ENCODE assay signal across 15 mouse cellular contexts in the genomic region with DNA sequence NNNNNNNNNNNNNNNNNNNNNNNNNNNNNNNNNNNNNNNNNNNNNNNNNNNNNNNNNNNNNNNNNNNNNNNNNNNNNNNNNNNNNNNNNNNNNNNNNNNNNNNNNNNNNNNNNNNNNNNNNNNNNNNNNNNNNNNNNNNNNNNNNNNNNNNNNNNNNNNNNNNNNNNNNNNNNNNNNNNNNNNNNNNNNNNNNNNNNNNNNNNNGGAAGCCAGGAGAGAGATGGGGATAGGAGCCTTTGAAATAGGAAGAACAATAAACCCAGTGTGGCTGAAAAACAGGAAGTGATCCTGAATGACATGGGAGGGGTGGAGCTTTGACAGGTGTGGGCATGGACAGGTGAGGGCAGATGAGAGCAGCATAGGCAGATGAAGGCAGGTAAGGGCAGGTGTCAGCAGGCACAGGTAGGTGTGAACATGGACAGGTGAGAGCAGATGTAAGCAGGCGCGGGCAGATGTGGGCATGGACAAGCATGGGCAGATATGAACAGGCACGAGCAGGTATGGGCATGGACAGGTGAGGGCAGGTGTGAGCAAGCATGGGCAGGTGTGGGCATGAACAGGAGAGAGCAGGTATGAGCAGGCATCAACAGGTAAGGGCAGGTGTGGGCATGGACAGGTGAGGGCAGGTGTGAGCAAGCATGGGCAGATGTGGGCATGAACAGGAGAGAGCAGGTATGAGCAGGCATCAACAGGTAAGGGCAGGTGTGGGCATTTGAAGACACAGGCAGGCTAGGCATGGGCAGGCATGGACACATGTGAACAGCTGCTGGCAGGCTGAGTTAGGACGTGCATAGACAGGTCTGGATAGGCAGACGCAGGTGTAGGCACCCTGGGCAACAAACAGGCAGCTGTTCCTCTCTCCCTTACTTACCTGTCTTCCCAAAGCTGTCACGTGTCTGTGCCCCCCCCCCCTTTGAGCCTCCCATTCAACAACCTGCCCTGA.
DNase-seq lines count a peak whose midpoint lies in the region; ATAC-seq and TF ChIP-seq lines count a peak whose summit lies in the region.
"Had no signal": no experiment of that assay in that cellular context is flagged by ENCODE, and none has a peak within 500 bp of the region (broad histone marks: within the 10 kb centered on the region; RNA-seq: fewer than 3 reads in every experiment).

No protein-coding gene starts in this region.

- peaks cover 43% of the 10 kb centered on the region for H3K4me1 ChIP-seq in forebrain, embryonic 15.5 days
- peaks cover 33% of the 10 kb centered on the region for H3K4me1 ChIP-seq in limb, embryonic 14.5 days (ENCODE audit: control insufficient read depth, insufficient read depth, low read length)
- no peaks in the 10 kb centered on the region for H3K4me1 ChIP-seq in stomach, postnatal 0 days (replicated peaks; ENCODE audit: control insufficient read depth, insufficient read depth)

- 85% methylated on average over 6 of the region's 6 CpGs for WGBS in forebrain, embryonic 15.5 days
- WGBS in limb, embryonic 14.5 days: 74% methylated on average over 6 of the region's 6 CpGs
- 73% methylated on average over 6 of the region's 6 CpGs for WGBS in stomach, postnatal 0 days

- H3K27me3 ChIP-seq in forebrain, embryonic 15.5 days: no peaks in the 10 kb centered on the region
- no peaks in the 10 kb centered on the region for H3K27me3 ChIP-seq in limb, embryonic 14.5 days (ENCODE audit: control insufficient read depth, insufficient read depth, low read length)
- H3K27me3 ChIP-seq in stomach, postnatal 0 days (ENCODE audit: control insufficient read depth, insufficient read depth, low read length): no peaks in the 10 kb centered on the region

- peak; percentile 37; the same call in 1 of the 2 replicates for TF ChIP-seq CTCF in stomach, postnatal 0 days (IDR thresholded peaks at IDR 0.05; ENCODE audit: low read depth)

- H3K9me3 ChIP-seq in forebrain, embryonic 15.5 days: no peaks in the 10 kb centered on the region
- no peaks in the 10 kb centered on the region for H3K9me3 ChIP-seq in limb, embryonic 14.5 days (ENCODE audit: control insufficient read depth, low read length)
- H3K9me3 ChIP-seq in stomach, postnatal 0 days (ENCODE audit: control insufficient read depth, low read length): no peaks in the 10 kb centered on the region
- H3K9me3 ChIP-seq: heart, embryonic 13.5 days had no signal

- no peak for TF ChIP-seq POLR2A in limb, embryonic 14.5 days (IDR thresholded peaks at IDR 0.05; ENCODE audit: borderline replicate concordance, extremely low read depth, insufficient read depth, insufficient read length)

- DNase-seq in right cerebral cortex, postnatal 14 days: peak; percentile 5
- DNase-seq in right cerebral cortex, postnatal 36 days (ENCODE audit: low spot score in 2 of 2): no peak
- DNase-seq in limb, embryonic 14.5 days (ENCODE audit: low spot score): no peak
- DNase-seq in stomach, postnatal 0 days (ENCODE audit: low spot score): no peak
- DNase-seq in layer of hippocampus, adult 11-12 months (ENCODE audit: low spot score): no peak
- DNase-seq in right cerebral cortex, postnatal 25 days: no peak
- DNase-seq in cerebellum, adult 11 months: no peak
- DNase-seq: adrenal gland, adult 2 months; cerebellum, adult 9-10 months; kidney, postnatal 36 days; left cerebral cortex, postnatal 4 days; lung, postnatal 36 days had no signal

- peak overlapping the region; percentile 39 for H3K27ac ChIP-seq in forebrain, embryonic 15.5 days (replicated peaks)
- peak overlapping the region; percentile 39; the same call in 1 of the 2 replicates for H3K27ac ChIP-seq in limb, embryonic 14.5 days (replicated peaks; ENCODE audit: low read depth, low read length)
- no peak overlapping the region for H3K27ac ChIP-seq in stomach, postnatal 0 days (replicated peaks)
- H3K27ac ChIP-seq: heart, embryonic 13.5 days had no signal

- no peaks in the 10 kb centered on the region for H3K36me3 ChIP-seq in forebrain, embryonic 15.5 days
- H3K36me3 ChIP-seq in limb, embryonic 14.5 days (ENCODE audit: control insufficient read depth, insufficient read depth, low read length): no peaks in the 10 kb centered on the region
- no peaks in the 10 kb centered on the region for H3K36me3 ChIP-seq in stomach, postnatal 0 days (ENCODE audit: control insufficient read depth, insufficient read depth, low read length)
- H3K36me3 ChIP-seq: heart, embryonic 13.5 days had no signal

- TF ChIP-seq EP300 in stomach, postnatal 0 days (optimal IDR thresholded peaks at IDR 0.05): no peak

- ATAC-seq in forebrain, embryonic 15.5 days (replicated peaks): no peak
- ATAC-seq in limb, embryonic 14.5 days (ENCODE audit: low FRiP score, low read depth): no peak
- ATAC-seq in stomach, postnatal 0 days (ENCODE audit: low FRiP score, low TSS enrichment): peak; percentile 68

- H3K9ac ChIP-seq in forebrain, embryonic 15.5 days (replicated peaks): no peak overlapping the region
- no peak overlapping the region for H3K9ac ChIP-seq in limb, embryonic 14.5 days (ENCODE audit: low read depth, low read length, severe bottlenecking)
- no peak overlapping the region for H3K9ac ChIP-seq in stomach, postnatal 0 days (ENCODE audit: low read length)
- H3K9ac ChIP-seq: heart, embryonic 13.5 days had no signal

- H3K4me2 ChIP-seq in forebrain, embryonic 15.5 days (replicated peaks): no peak overlapping the region
- no peak overlapping the region for H3K4me2 ChIP-seq in limb, embryonic 14.5 days (replicated peaks; ENCODE audit: low read depth, low read length, severe bottlenecking)
- H3K4me2 ChIP-seq in stomach, postnatal 0 days (replicated peaks; ENCODE audit: low read depth): no peak overlapping the region
- H3K4me2 ChIP-seq: heart, embryonic 13.5 days had no signal

- H3K4me3 ChIP-seq in forebrain, embryonic 15.5 days: no peak overlapping the region
- H3K4me3 ChIP-seq in limb, embryonic 14.5 days (replicated peaks; ENCODE audit: low read length): no peak overlapping the region
- no peak overlapping the region for H3K4me3 ChIP-seq in stomach, postnatal 0 days (ENCODE audit: low read depth, low read length)
- H3K4me3 ChIP-seq: erythroblast, embryonic 14.5 days; heart, embryonic 13.5 days had no signal
